Mouse (Mus musculus) heart, adult 18-20 months (tissue): Measurements from ENCODE around the gene Tanc1. TPM values are rescaled to one million over a fixed set of nuclear protein-coding genes. Genes with fewer than 3 reads are reported as not detected.

Experiments used
- DNase-seq, 2 experiments: peaks; one replicate each; pipeline ENCODE4 v3.0.0; 2021 to 2022; ENCODE audit warnings: mixed read lengths in 1 of 2
- total RNA-seq, 2 experiments: library from RNA; stranded (reverse); gene quantifications; 2 replicates each; pipeline ENCODE4 v1.2.3; 2021

The Tanc1 gene
- total RNA-seq, 2 experiments from 2014 or later, result 31.5 to 34.4 TPM

GRCm38 (mm10) chr2:59681181-59681580 is 69.3 kb downstream of the Tanc1 start:
- DNase-seq, result no peak

- no peak for DNase-seq
Observed at GRCm38 (mm10) chr2:59684864-59685605, 73.2 kb downstream of the Tanc1 start.

GRCm38 (mm10) chr2:59685606-59685950 is 73.7 kb downstream of the Tanc1 start:
- no peak for DNase-seq

DNA sequence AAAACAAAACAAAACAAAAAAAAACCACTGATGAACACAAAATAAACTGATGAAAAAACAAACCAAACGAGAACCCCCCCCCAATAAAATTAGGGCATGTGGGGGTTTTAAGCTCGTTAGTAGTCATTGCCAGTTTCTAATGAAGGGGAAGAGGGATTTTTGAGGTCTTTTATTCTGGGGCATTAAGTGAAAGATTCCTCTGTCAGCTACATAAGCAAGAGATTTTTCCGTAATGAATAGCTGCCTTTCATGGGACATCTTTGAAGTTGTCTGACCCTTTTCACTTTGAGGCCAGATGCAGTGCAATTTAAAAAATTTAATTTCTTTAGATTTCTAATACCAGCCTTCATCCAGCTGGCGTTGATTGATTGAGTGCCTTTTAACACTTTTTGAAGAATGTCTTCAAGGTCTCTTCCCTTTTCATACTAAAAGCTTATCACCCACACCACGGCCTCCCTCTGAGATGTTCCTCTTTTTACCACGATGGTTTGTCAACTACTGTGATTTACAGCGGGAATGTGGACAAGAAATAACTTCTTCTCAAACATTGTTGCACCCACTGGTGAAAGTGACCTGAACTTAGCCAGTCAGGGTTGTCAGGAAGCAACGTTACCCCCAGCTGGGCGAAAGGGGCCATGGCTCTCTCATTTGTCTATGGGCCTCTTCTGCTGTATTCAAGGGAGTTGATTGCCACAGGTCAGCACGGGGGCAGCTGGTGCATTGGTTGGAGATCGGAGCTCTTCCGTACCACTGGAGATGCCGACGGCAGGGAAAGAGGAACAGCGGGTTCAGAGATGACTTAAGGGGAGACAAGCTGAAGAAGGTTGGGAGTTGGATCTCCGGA is 76.6 kb downstream of the Tanc1 start:
- no peak for DNase-seq

DNA sequence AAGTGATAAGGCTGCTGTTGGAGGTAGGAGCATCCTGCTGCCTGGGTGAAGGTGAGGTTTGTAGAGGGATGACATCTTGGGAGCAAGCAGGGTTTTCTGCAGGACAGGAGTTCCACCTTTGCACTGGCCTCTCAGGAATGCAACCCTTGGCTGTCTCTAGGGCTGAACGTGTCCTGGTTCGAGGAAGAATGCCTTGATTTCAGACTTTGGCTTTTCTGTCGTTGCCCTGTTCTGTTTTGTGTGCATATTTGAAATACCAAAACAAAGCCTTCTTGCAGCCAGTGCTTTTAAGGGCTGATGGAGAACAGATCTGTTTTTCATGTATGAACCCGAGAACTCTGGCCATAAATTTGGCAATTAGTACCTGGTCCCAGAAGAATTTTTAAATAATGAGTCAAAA is 79.3 kb downstream of the Tanc1 start:
- no peak for DNase-seq

- DNase-seq, result no peak
Observed at GRCm38 (mm10) chr2:59693473-59693872, 81.6 kb downstream of the Tanc1 start.

DNA sequence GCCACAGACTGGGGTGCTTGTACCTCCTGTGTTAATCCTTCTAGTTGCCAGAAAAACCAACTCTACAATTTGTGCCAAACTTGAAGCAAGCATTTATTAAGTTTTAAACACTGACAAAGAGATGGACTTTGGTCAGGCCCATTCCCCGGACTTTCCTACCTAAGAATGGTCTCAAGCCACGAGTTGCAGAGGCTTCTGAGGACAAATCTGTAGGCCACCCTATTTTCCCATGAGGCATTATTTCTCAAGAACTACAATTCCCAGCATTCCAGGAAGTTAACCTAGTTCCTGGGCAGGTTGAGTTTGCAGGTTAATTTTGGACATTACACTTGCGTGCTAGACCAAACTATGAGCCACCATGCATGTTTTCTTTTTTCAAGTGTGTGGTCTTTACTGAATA is 85.3 kb downstream of the Tanc1 start:
- no peak for DNase-seq

- DNase-seq, result peak in 1 of 2 experiments; percentile 57
Observed at GRCm38 (mm10) chr2:59697722-59698634, 86.1 kb downstream of the Tanc1 start.

- DNase-seq, result no peak
Observed at GRCm38 (mm10) chr2:59698635-59699300, 86.9 kb downstream of the Tanc1 start.

DNA sequence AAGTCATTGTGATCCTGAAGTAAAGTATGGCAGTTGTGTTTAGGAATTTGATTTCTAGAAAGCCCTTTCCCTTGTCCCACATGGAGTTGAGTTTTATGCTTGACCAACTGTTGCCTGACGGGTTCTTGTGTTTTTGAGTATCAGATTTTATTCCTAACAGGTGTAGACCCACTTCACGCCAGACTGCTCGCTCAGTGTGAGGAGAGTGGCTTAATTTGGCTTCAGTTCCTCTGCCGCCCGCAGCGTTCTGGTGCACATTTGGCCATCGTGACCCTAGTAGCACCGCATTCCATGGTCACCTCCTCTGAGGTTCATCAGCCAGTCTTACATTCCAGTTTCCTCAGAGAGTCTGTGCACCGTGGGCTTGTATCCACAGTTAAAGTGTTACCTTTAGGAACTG is 88.1 kb downstream of the Tanc1 start:
- DNase-seq, result no peak

DNA sequence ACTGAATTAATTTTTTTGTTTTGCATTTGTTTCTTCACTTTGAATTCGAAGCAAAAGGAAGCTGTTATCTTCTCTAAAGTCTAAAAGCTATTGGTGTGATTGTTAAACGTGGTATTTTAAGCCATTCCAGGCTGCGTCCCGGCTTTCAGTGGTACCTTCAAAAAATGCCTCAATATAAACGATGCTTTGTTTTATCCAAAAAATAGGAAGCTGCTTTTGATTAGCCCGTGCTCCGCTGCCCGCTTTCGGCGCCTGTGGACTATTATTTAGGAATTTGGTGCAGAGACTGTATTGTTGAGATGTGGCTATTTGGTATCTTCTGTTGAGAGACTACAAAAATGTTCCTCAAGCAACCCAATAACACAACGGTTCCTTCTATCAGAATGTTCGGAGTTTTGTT is 93.4 kb downstream of the Tanc1 start:
- DNase-seq, result no peak

DNA sequence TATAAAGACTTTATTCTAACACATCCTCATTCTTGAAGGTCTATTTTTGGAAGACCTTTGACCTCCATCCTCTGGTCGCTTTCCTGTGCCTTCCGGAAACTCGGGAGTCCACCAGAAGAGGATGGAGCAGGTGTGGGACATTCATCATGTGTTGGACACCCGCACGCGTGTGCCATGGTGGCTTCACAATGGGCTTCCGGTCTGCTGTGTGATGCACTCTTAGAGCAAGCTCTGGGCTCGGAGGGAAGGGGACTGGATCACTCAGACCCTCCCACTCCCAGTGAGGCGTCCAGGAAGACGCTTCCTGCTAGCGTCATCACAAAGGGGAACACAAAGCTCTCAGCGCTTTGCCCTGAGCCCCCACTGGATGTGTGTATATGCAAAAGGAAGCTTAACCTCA is 95.0 kb downstream of the Tanc1 start:
- DNase-seq, result peak in 1 of 2 experiments; percentile 22

GRCm38 (mm10) chr2:59707922-59708706 is 96.3 kb downstream of the Tanc1 start:
- DNase-seq, result no peak

DNA sequence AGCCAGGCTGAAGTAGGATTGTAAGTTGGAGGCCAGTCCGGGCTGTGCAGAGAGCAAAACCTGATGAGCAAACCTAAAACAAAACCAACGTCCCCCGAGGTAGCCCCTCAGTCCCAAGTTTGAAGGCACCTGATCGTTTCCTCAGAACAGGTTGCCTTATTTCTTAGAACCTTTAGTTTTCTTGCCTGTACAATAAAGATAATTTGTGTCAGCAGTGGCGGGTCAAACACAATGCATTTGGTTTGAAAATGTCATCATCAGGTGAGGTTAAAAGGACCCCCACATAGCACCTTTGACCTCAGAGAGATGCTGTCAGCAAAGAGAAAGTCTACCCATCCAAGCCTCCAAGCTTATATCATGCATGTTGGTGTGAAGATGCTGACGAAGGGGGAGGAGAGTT is 98.9 kb downstream of the Tanc1 start:
- DNase-seq, result no peak

- no peak for DNase-seq
Observed at GRCm38 (mm10) chr2:59711992-59712391, 100.2 kb downstream of the Tanc1 start.

GRCm38 (mm10) chr2:59712484-59712883 is 100.6 kb downstream of the Tanc1 start:
- no peak for DNase-seq

DNA sequence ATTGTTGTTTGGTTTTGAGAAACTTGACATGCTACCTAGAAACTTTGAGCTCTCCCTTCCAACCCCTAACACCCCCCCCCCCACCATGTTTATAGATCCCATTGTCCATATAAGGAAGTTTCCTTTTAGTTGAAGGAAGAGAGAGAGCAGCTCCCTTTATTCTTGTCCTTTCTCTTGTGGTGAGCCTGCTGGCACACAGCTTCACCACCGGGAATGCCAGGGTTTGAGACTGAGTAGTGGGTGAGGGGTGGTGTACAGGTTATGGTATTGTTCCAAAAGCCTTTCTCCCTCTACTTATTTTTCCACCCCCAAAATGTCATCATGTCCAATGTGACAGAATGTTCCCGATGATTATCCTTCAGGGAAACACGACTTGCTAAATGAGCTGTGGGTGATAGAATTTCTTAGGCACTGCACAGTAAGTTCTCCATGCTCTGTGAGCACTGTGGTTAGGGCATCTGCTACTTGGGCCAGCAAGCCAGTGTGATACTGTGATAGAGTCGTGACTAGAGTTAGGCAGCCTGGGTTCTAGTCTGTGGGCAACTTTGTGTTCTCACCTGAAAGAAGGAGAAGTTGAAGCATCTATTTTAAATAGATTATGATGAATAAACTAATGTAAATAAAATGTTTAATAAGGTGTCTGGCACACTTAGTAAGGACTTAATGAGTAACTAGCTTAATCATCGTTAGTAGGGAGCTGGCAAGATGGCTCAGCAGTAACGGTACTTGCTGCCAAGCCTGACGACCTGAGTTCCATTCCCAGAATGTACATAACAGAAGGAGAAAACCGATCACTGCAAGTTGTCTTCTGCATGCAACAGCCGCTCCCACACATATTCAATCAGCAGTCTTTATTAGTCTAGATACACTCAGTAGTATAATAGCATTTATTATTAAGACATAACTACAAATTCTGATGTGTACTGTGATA is 102.0 kb downstream of the Tanc1 start:
- no peak for DNase-seq

DNA sequence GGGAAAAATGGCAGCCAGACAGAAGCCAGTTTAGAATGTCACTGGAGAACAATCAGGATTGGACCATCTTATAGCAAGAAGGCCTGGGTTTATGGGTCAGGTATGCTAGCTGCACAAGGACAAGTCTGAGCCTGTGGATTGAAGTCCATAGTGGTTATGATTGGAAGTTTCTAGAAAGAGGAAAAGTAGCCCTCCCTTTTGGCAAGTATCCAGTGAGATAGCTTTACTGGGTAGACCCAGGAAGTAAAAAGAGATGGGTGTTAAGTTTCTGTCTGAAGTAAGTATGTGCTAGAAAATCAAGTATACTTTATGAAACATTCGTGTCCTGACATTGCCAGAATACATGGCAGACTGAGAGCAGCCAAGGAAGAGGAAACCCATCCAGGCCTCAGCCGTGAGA is 103.2 kb downstream of the Tanc1 start:
- no peak for DNase-seq

DNA sequence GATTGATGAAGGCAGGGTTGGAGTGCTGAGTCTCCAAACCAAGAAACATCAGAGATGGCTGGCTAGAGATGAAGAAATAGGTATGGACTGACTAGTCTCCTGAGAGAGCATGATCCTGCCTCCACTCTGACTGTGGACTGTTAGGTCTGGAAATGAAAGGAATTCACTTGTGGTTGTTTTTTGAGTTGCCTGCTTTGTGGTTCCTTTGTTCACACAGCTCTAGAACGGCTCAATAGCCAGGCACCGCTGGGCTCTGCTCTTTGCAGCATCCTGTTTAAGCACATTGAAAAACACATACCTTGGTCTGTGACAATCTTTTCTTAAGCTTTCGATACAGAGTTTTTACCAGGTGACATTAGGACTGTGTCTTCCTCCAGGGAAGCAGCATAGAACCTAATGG is 104.6 kb downstream of the Tanc1 start:
- no peak for DNase-seq

- no peak for DNase-seq
Observed at GRCm38 (mm10) chr2:59717746-59718294, 106.0 kb downstream of the Tanc1 start.
